Mouse (Mus musculus) gastrocnemius, postnatal 4 days (tissue): ENCODE results near the gene Atp13a5. TPM values are rescaled to one million over a fixed set of nuclear protein-coding genes. Genes with fewer than 3 reads are reported as not detected.

Experiments used
- DNase-seq, 2 experiments: peaks; one replicate each; pipeline ENCODE4 v3.0.0; 2021 to 2022; ENCODE audit warnings: low spot score in 2 of 2, mixed read lengths in 2 of 2
- total RNA-seq, 2 experiments: library from RNA; stranded (reverse); gene quantifications; 2 replicates each; pipeline ENCODE4 v1.2.3; 2021

The Atp13a5 gene
- total RNA-seq, 2 experiments from 2014 or later = 1.9 to 2.4 TPM

DNA sequence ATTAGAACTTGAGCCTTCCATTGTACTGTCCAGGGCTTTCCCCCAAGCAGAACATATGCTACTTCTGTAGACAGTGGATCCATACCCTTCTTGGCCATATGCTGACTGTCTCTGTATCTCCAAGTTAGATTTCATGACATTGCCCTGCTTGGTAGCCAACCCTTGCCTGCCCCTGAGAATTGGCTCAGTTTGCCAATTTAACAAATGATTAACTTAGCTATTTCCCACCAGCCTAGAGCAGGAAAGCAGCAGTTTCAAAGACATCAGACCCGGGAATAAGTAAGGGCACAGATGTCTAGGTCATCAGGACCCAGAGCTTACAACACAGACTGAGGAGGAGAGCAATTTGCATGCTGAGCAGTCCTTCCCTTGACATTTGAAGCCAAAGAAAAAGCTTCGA lies 173.0 kb downstream of the Atp13a5 start:
- no peak for DNase-seq

GRCm38 (mm10) chr16:29204875-29205274 lies 173.7 kb downstream of the Atp13a5 start:
- DNase-seq = no peak

DNA sequence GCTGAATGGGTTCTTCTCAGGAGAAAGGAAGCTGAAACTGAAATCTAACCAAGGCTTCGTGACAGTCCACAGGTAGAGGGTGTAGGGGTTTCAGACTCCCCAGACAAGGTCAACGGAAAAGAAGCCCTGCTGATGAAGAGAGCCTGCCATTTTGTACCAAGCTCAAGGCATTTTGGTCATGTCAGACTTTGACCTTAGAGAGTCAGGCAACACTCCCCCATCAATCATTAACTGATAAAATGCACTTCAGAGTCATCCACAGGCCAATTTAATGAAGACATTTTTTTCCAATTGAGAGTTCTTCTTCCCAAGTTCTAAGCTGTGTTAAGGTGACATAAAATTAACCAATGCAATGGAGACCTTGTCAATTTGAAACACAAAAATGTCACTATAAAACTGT lies 177.4 kb downstream of the Atp13a5 start:
- DNase-seq = no peak

DNA sequence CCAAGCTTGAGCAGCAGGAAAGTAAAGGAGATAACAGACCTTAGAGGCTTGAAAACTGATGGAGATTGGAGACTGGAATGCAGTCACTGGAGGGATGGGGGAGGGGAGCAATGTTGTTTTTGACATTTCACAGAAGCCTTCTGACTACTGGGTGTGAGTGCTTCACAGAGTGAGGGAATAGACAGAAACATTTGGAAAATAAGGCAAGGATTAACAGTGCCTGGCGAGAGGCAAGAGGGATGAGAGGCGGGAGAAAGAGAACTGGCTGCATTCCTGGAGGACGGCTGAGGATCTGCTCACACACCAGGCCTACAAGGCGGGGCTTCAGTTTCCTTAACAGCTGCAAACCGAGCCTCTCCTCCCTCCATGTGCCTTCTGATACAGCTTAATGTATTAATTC lies 180.1 kb downstream of the Atp13a5 start:
- DNase-seq = peak; percentile 23 to 47

- no peak for DNase-seq
These were observed 183.4 kb downstream of the Atp13a5 start for GRCm38 (mm10) chr16:29195156-29195555.

- no peak for DNase-seq
These were observed 184.6 kb downstream of the Atp13a5 start for GRCm38 (mm10) chr16:29193981-29194380.

DNA sequence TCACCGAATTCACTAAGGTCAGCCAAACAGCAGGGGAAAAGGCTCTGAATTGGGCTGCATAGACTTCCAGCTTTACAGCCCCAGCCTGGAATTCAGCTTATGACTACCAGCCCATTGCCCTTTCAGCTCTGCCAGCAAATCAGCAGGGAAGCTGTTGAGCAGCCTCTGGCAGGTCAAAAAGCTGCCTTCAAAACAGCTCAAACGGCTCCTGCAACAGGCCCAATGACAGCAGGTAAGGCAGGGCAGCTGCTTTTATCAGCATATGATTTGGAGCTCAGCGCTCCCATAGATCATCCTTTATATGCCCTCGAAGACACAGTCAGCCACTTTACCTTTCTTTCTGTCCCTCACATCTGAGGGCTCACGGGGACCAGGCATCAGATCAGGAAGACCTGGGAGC lies 185.6 kb downstream of the Atp13a5 start:
- DNase-seq = no peak

Other genes starting within 250 kb of the Atp13a5 start
- gene Hrasls, start 169.0 kb downstream of the Atp13a5 start, total RNA-seq = 10 to 100 TPM; 15.0 to 16.6 TPM
- gene Atp13a4, start 166.1 kb upstream of the Atp13a5 start, total RNA-seq = not detected
- 10 to 100 TPM; 57.7 to 59.4 TPM for gene Opa1, start 200.6 kb upstream of the Atp13a5 start, total RNA-seq